Mouse (Mus musculus) CH12.LX (cell line): ENCODE results near the gene Blvrb. TPM values are rescaled to one million over a fixed set of nuclear protein-coding genes. Genes with fewer than 3 reads are reported as not detected.

ENCODE experiments used
- DNase-seq: peaks from one replicate; pipeline ENCODE4 v3.0.0-alpha.2; 2013; ENCODE audit errors: extremely low read depth
- H3K27ac ChIP-seq: 2 replicates; pipeline ENCODE4 v1.5.1; 2012; ENCODE audit warnings: low read depth, mild to moderate bottlenecking, control low read depth, moderate library complexity; ENCODE audit not compliant: insufficient read depth
- H3K27me3 ChIP-seq: replicated peaks from 2 replicates; pipeline ENCODE3; 2012; ENCODE audit warnings: inconsistent platforms
- H3K36me3 ChIP-seq, 2 experiments: replicated peaks in 1 of 2; 2 replicates each; pipeline versions ENCODE3 to v1.6.1; 2012; ENCODE audit warnings: inconsistent platforms in 1 of 2, low read length in 1 of 2, mild to moderate bottlenecking in 1 of 2, mixed read lengths in 1 of 2, moderate library complexity in 1 of 2; ENCODE audit not compliant: control insufficient read depth in 1 of 2, insufficient read depth in 1 of 2
- H3K4me1 ChIP-seq, 2 experiments: 2 replicates each; pipeline ENCODE4 v1.6.1; 2012; ENCODE audit warnings: inconsistent platforms in 1 of 2, moderate library complexity in 1 of 2; ENCODE audit not compliant: insufficient read depth in 2 of 2, control insufficient read depth in 1 of 2
- H3K4me2 ChIP-seq: 2 replicates; pipeline ENCODE4 v1.6.1; 2012; ENCODE audit warnings: low read depth, mild to moderate bottlenecking, control low read depth; ENCODE audit not compliant: poor library complexity, insufficient read depth, severe bottlenecking
- H3K4me3 ChIP-seq, 3 experiments: fragments of 150-350 bp in 1 of 3; sonication (generic) in 1 of 3; replicated peaks in 1 of 3; 2 replicates each; pipeline versions ENCODE3 to v1.5.1; 2011 to 2012; ENCODE audit warnings: low read depth in 2 of 3, low read length in 2 of 3, mild to moderate bottlenecking in 2 of 3, moderate library complexity in 2 of 3, control low read depth in 1 of 3, improper control_type of control experiment in 1 of 3, inconsistent platforms in 1 of 3, mixed read lengths in 1 of 3; ENCODE audit not compliant: poor library complexity in 1 of 3
- H3K79me2 ChIP-seq: replicated peaks from 2 replicates; pipeline ENCODE4 v1.6.1; 2012; ENCODE audit warnings: mild to moderate bottlenecking, moderate library complexity; ENCODE audit not compliant: control insufficient read depth, poor library complexity, insufficient read depth, severe bottlenecking; ENCODE audit errors: extremely low read depth
- H3K9ac ChIP-seq: 2 replicates; pipeline ENCODE4 v1.6.1; 2012; ENCODE audit warnings: low read depth, mild to moderate bottlenecking, control low read depth, moderate library complexity; ENCODE audit not compliant: insufficient read depth
- H3K9me3 ChIP-seq: replicated peaks from 2 replicates; pipeline ENCODE3; 2012; ENCODE audit warnings: low read length, inconsistent platforms, mixed read lengths
- BHLHE40 ChIP-seq: IDR thresholded peaks from 2 replicates; pipeline ENCODE4 v1.6.1; 2011; ENCODE audit warnings: mild to moderate bottlenecking, low read depth, low read length, improper control_type of control experiment
- CHD1 ChIP-seq: IDR thresholded peaks from 2 replicates; pipeline ENCODE4 v1.6.1; 2012; ENCODE audit warnings: low read depth, low read length, improper control_type of control experiment, inconsistent platforms
- CHD2 ChIP-seq: IDR thresholded peaks from 2 replicates; pipeline ENCODE4 v1.6.1; 2011; ENCODE audit warnings: low read length, improper control_type of control experiment
- ETS1 ChIP-seq: conservative IDR thresholded peaks from 2 replicates; pipeline ENCODE4 v1.6.1; 2012; ENCODE audit warnings: low read depth, mild to moderate bottlenecking, inconsistent platforms, low read length, improper control_type of control experiment, moderate library complexity
- GABPA ChIP-seq: IDR thresholded peaks from 2 replicates; pipeline ENCODE4 v1.6.1; 2012; ENCODE audit warnings: low read depth, low read length, improper control_type of control experiment, inconsistent platforms; ENCODE audit not compliant: insufficient replicate concordance
- HCFC1 ChIP-seq: IDR thresholded peaks from 2 replicates; pipeline ENCODE4 v1.6.1; 2012; ENCODE audit warnings: low read depth, mild to moderate bottlenecking, inconsistent platforms, low read length, improper control_type of control experiment
- IRF4 ChIP-seq: IDR thresholded peaks from 2 replicates; pipeline ENCODE4 v1.6.1; 2014; ENCODE audit warnings: low read depth, mild to moderate bottlenecking, inconsistent platforms, low read length, improper control_type of control experiment
- JUN ChIP-seq: IDR thresholded peaks from 2 replicates; pipeline ENCODE4 v1.6.1; 2011; ENCODE audit warnings: low read depth, mild to moderate bottlenecking, low read length, improper control_type of control experiment, moderate library complexity; ENCODE audit not compliant: insufficient read depth
- JUND ChIP-seq: conservative IDR thresholded peaks from 2 replicates; pipeline ENCODE4 v1.6.1; 2011; ENCODE audit warnings: low read depth, low read length, improper control_type of control experiment
- KAT2A ChIP-seq: IDR thresholded peaks from 2 replicates; pipeline ENCODE4 v1.6.1; 2012; ENCODE audit warnings: low read length, improper control_type of control experiment, inconsistent platforms; ENCODE audit not compliant: insufficient replicate concordance
- MAFK ChIP-seq: IDR thresholded peaks from 2 replicates; pipeline ENCODE4 v1.6.1; 2011; ENCODE audit warnings: low read length, improper control_type of control experiment; ENCODE audit not compliant: insufficient replicate concordance
- MAZ ChIP-seq: IDR thresholded peaks from 2 replicates; pipeline ENCODE4 v1.6.1; 2012; ENCODE audit warnings: low read depth, mild to moderate bottlenecking, inconsistent platforms, low read length, improper control_type of control experiment, moderate library complexity
- MEF2A ChIP-seq: IDR thresholded peaks from 2 replicates; pipeline ENCODE4 v1.6.1; 2014; ENCODE audit warnings: low read depth, mild to moderate bottlenecking, inconsistent platforms, low read length, improper control_type of control experiment, borderline replicate concordance
- MXI1 ChIP-seq: IDR thresholded peaks from 2 replicates; pipeline ENCODE4 v1.6.1; 2011; ENCODE audit warnings: mild to moderate bottlenecking, low read depth, low read length, improper control_type of control experiment
- NELFE ChIP-seq: IDR thresholded peaks from 2 replicates; pipeline ENCODE4 v1.6.1; 2011; ENCODE audit warnings: low read depth, low read length, improper control_type of control experiment
- NRF1 ChIP-seq: IDR thresholded peaks from 2 replicates; pipeline ENCODE4 v1.6.1; 2014; ENCODE audit warnings: low read depth, mild to moderate bottlenecking, inconsistent platforms, low read length, improper control_type of control experiment, moderate library complexity
- POLR2A ChIP-seq: IDR thresholded peaks from 2 replicates; pipeline ENCODE4 v1.6.1; 2011; ENCODE audit warnings: low read depth, mild to moderate bottlenecking, improper control_type of control experiment, low read length
- POLR2AphosphoS2 ChIP-seq: IDR thresholded peaks from 2 replicates; pipeline ENCODE4 v1.6.1; 2011; ENCODE audit warnings: low read depth, low read length, improper control_type of control experiment
- RAD21 ChIP-seq: IDR thresholded peaks from 2 replicates; pipeline ENCODE4 v1.6.1; 2011; ENCODE audit warnings: low read depth, mild to moderate bottlenecking, low read length, improper control_type of control experiment, moderate library complexity
- RCOR1 ChIP-seq: conservative IDR thresholded peaks from 2 replicates; pipeline ENCODE4 v1.6.1; 2012; ENCODE audit warnings: low read depth, mild to moderate bottlenecking, inconsistent platforms, low read length, improper control_type of control experiment
- SIN3A ChIP-seq: IDR thresholded peaks from 2 replicates; pipeline ENCODE4 v1.6.1; 2012; ENCODE audit warnings: low read length, improper control_type of control experiment, inconsistent platforms
- SMC3 ChIP-seq: IDR thresholded peaks from 2 replicates; pipeline ENCODE4 v1.6.1; 2011; ENCODE audit warnings: low read depth, low read length, improper control_type of control experiment
- TBP ChIP-seq: conservative IDR thresholded peaks from 2 replicates; pipeline ENCODE4 v1.6.1; 2011; ENCODE audit warnings: low read depth, low read length, improper control_type of control experiment
- TCF12 ChIP-seq: IDR thresholded peaks from 2 replicates; pipeline ENCODE4 v1.6.1; 2014; ENCODE audit warnings: low read depth, mild to moderate bottlenecking, inconsistent platforms, low read length, improper control_type of control experiment
- UBTF ChIP-seq: IDR thresholded peaks from 2 replicates; pipeline ENCODE4 v1.6.1; 2012; ENCODE audit warnings: low read depth, mild to moderate bottlenecking, inconsistent platforms, low read length, improper control_type of control experiment, moderate library complexity
- USF1 ChIP-seq: IDR thresholded peaks from 2 replicates; pipeline ENCODE4 v1.6.1; 2014; ENCODE audit warnings: low read depth, mild to moderate bottlenecking, inconsistent platforms, low read length, improper control_type of control experiment
- USF2 ChIP-seq: conservative IDR thresholded peaks from 2 replicates; pipeline ENCODE4 v1.6.1; 2011; ENCODE audit warnings: low read depth, low read length, improper control_type of control experiment
- ZC3H11A ChIP-seq: IDR thresholded peaks from 2 replicates; pipeline ENCODE4 v1.6.1; 2012; ENCODE audit warnings: low read depth, mild to moderate bottlenecking, inconsistent platforms, low read length, improper control_type of control experiment
- ZMIZ1 ChIP-seq: IDR thresholded peaks from 2 replicates; pipeline ENCODE4 v1.6.1; 2012; ENCODE audit warnings: low read depth, mild to moderate bottlenecking, inconsistent platforms, low read length, improper control_type of control experiment
- ZNF384 ChIP-seq: IDR thresholded peaks from 2 replicates; pipeline ENCODE4 v1.6.1; 2012; ENCODE audit warnings: low read depth, low read length, improper control_type of control experiment, inconsistent platforms
- dilution Hi-C: fragments of 300-500 bp; cut with MboI; formaldehyde crosslinking; loops from 2 replicates; pipeline ENCODE4 v1.14.3; 2020; ENCODE audit warnings: low sequenced_read_pairs; ENCODE audit not compliant: extremely low pct_unique_long_range_greater_than_20kb, extremely low pct_ligation_motif_present
- in situ Hi-C: fragments of 300-500 bp; cut with MboI; formaldehyde crosslinking; loops from 3 replicates; pipeline ENCODE4 v1.14.3; 2019; ENCODE audit warnings: low sequenced_read_pairs, low pct_ligation_motif_present, low pct_unique_long_range_greater_than_20kb, mixed read lengths
- polyA plus RNA-seq: library from polyadenylated mRNA; unstranded; fragments of >175 nt; gene quantifications from 2 replicates; pipeline ENCODE4 v1.2.1, GENCODE M21; 2012; ENCODE audit warnings: low read depth; ENCODE audit not compliant: insufficient read length
- total RNA-seq, 2 experiments: library from RNA; depleted of rRNA; stranded (reverse); fragments of 300-350 nt in 1 of 2; fragments of >200 nt in 1 of 2; gene quantifications; 2 replicates each; pipeline ENCODE4 v1.2.3; 2012 to 2014

Blvrb gene
- total and polyA plus RNA-seq, 3 experiments, result 4.3 to 9.4 (median 7.6) TPM

DNA sequence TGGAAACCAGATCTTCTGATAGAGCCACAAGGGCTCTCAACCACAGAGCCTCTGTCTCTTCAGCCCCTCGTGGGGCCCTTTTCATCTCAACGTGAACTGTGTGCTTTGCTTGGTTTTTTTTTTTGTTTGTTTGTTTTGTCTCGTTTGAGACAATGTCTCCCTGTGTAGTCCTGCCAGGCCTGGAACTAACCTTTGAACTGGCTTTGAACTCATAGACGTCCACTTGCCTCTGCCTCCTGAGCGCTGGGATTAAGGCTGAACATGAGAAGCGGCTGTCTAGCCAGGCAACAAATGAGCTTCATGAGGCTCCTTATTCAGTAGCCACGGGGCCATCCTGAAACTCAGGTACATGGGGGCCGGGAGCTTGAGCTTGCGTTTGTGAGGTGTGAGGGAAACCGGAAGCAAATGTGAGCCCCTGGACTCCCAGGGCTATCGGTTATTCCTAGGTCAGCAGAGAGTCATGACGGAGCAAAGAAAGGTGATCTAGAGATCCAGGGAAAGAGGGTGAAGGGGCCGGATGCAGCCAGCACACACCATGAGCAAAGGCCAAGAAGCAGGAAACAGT, 4.5 kb downstream of the Blvrb start:
- no peak overlapping the region for H3K4me2 ChIP-seq
- peaks cover 2% of the 10 kb centered on the region for H3K9me3 ChIP-seq
- no peak overlapping the region for H3K9ac ChIP-seq
- H3K27me3 ChIP-seq, result peaks cover 4% of the 10 kb centered on the region
- H3K4me1 ChIP-seq, result peaks cover 2 to 25% of the 10 kb centered on the region in 2 experiments
- dilution Hi-C loops (no loop called here), in situ Hi-C loops (no loop called here)
- no peak for TF ChIP-seq CHD2
- TF ChIP-seq TCF12, result no peak
- TF ChIP-seq MXI1, result no peak
- no peak for TF ChIP-seq GABPA
- no peak for TF ChIP-seq MAFK
- no peak for TF ChIP-seq ZC3H11A
- TF ChIP-seq JUN, result no peak
- no peak for TF ChIP-seq RCOR1
- TF ChIP-seq JUND, result no peak
- no peak for TF ChIP-seq MAZ
- TF ChIP-seq POLR2AphosphoS2, result no peak
- TF ChIP-seq CHD1, result no peak
- TF ChIP-seq HCFC1, result no peak
- no peak for TF ChIP-seq ZMIZ1
- TF ChIP-seq SMC3, result no peak
- TF ChIP-seq MEF2A, result no peak
- no peak for TF ChIP-seq NRF1
- no peak for TF ChIP-seq NELFE
- TF ChIP-seq POLR2A, result no peak
- H3K79me2 ChIP-seq, result no peaks in the 10 kb centered on the region
- no peak for DNase-seq
- H3K36me3 ChIP-seq, result no peaks in the 10 kb centered on the region
- H3K4me3 ChIP-seq, result no peak overlapping the region
- no peak overlapping the region for H3K27ac ChIP-seq

- Histone ChIP-seq H3K36me3 (no peaks in the 10 kb centered on the region), H3K9ac (no peak overlapping the region), H3K9me3 (peaks cover 2% of the 10 kb centered on the region), H3K4me2 (no peak overlapping the region), H3K27me3 (no peaks in the 10 kb centered on the region), H3K4me1 (peaks cover 0 to 11% of the 10 kb centered on the region in 2 experiments; a peak in 2 of 4 replicates), H3K79me2 (no peaks in the 10 kb centered on the region), H3K4me3 (no peak overlapping the region), H3K27ac (no peak overlapping the region)
- in situ Hi-C loops (no loop called here), dilution Hi-C loops (no loop called here)
- no peak for DNase-seq
- TF ChIP-seq RAD21 (no peak), SIN3A (no peak), KAT2A (no peak), TBP (0 out of 2 replicates have a peak, but pooled peaks have one; percentile 50), ETS1 (no peak), USF2 (peak; percentile 52), USF1 (peak; percentile 57), BHLHE40 (peak; percentile 27; the same call in 1 of the 2 replicates), IRF4 (no peak), ZNF384 (no peak), UBTF (no peak), JUND (no peak), RCOR1 (no peak), POLR2A (no peak), NELFE (no peak), MAFK (no peak), GABPA (no peak)
Measured at GRCm38 (mm10) chr7:27454461-27455121, 6.8 kb downstream of the Blvrb start.
